Mouse (Mus musculus): ENCODE data around the gene Spi1. TPM values are rescaled to one million over a fixed set of nuclear protein-coding genes. Genes with fewer than 3 reads are reported as not detected.

Spi1 gene
- total RNA-seq, 2 experiments from 2014 or later: 3.2 to 6.4 TPM

Other genes starting within 250 kb of the Spi1 start
- gene Mtch2, start 235.2 kb upstream of the Spi1 start, total RNA-seq (2021): 100 to 1,000 TPM; 153 to 155 TPM
- 1 to 10 TPM; 7.1 to 8.5 TPM for gene C1qtnf4, start 196.5 kb upstream of the Spi1 start, total RNA-seq (2021)
- gene Kbtbd4, start 177.7 kb upstream of the Spi1 start, total RNA-seq (2021): 10 to 100 TPM; 14.9 to 20.1 TPM
- gene Ndufs3, start 177.6 kb upstream of the Spi1 start, total RNA-seq (2021): 100 to 1,000 TPM; 406 to 473 TPM
- gene Celf1, start 142.0 kb upstream of the Spi1 start, total RNA-seq (2021): 10 to 100 TPM; 54.1 to 61.9 TPM
- 10 to 100 TPM; 32.5 to 32.8 TPM for gene Rapsn, start 46.8 kb upstream of the Spi1 start, total RNA-seq (2021)
- 100 to 1,000 TPM; 336 to 337 TPM for gene Psmc3, start 28.4 kb upstream of the Spi1 start, total RNA-seq (2021)
- 10 to 100 TPM; 27.8 to 40.8 TPM for gene Slc39a13, start 12.0 kb upstream of the Spi1 start, total RNA-seq (2021)
- gene Mybpc3, start 35.8 kb downstream of the Spi1 start, total RNA-seq (2021): under 1 TPM; 0.12 to 0.20 TPM
- 1 to 10 TPM; 5.3 to 6.0 TPM for gene Madd, start 101.4 kb downstream of the Spi1 start, total RNA-seq (2021)
- 1 to 10 TPM; 3.7 to 4.0 TPM for gene Nr1h3, start 120.4 kb downstream of the Spi1 start, total RNA-seq (2021)
- gene Acp2, start 120.5 kb downstream of the Spi1 start, total RNA-seq (2021): 10 to 100 TPM; 13.0 to 17.4 TPM
- 1 to 10 TPM; 4.2 to 7.6 TPM for gene Ddb2, start 154.6 kb downstream of the Spi1 start, total RNA-seq (2021)
- gene Pacsin3, start 173.6 kb downstream of the Spi1 start, total RNA-seq (2021): 100 to 1,000 TPM; 288 to 337 TPM
- 10 to 100 TPM; 77.1 to 84.3 TPM for gene Arfgap2, start 182.6 kb downstream of the Spi1 start, total RNA-seq (2021)